In the genomic region with DNA sequence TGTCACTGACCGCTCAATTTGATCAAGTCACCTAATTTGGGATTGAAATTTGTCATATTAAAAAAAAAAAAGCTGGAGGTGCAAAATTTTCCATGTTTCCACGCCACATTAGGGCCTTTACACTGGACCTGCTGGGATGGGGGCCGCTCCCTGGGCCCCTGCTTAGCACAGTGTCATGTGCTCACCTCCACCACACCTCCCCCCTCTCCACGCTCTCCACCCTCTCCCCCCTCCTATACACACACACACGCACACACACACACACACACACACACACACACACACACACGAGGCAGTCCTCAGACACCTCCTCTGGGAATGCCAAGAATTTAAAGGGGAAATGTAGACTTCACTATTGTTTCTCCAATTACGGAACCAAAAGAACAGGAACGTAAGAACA, we compare ENCODE assay signal across 27 mouse cellular contexts.
"Had no signal": no experiment of that assay in that cellular context is flagged by ENCODE, and none has a peak within 500 bp of the region (broad histone marks: within the 10 kb centered on the region; RNA-seq: fewer than 3 reads in every experiment).

No protein-coding gene starts in this region.

- H3K4me3 ChIP-seq: gastrocnemius, adult 2 months; heart, adult 2 months; heart, embryonic 13.5 days; heart, embryonic 15.5 days; hindbrain, embryonic 10.5 days; hindbrain, embryonic 12.5 days; intestine, embryonic 15.5 days; kidney, embryonic 15.5 days; layer of hippocampus, adult 2 months; left cerebral cortex, adult 2 months; liver, embryonic 13.5 days; liver, embryonic 15.5 days had no signal

- H3K4me1 ChIP-seq: liver, embryonic 15.5 days had no signal

- ATAC-seq: hindbrain, embryonic 16.5 days; inflammation-experienced regulatory T-cells, adult 6 months; intestine, embryonic 15.5 days; intestine, postnatal 0 days had no signal

- DNase-seq: gastrocnemius, adult 2 months; gastrocnemius, postnatal 10 days; gastrocnemius, postnatal 25 days; heart, adult 2 months; heart, postnatal 4 days; kidney, adult 2 months; kidney, adult 9 months; kidney, postnatal 14 days; kidney, postnatal 4 days; liver; liver, embryonic 13.5 days had no signal

- H3K4me2 ChIP-seq: heart, embryonic 11.5 days; heart, embryonic 13.5 days; heart, embryonic 15.5 days; hindbrain, embryonic 12.5 days; hindbrain, embryonic 14.5 days; intestine, embryonic 15.5 days; kidney, embryonic 15.5 days; liver, embryonic 11.5 days; liver, embryonic 13.5 days; liver, embryonic 15.5 days had no signal

- H3K27ac ChIP-seq: gastrocnemius, adult 2 months; heart, adult 2 months; heart, embryonic 13.5 days; heart, embryonic 15.5 days; hindbrain, embryonic 10.5 days; hindbrain, embryonic 12.5 days; hindbrain, embryonic 14.5 days; intestine, embryonic 15.5 days; kidney, embryonic 15.5 days; kidney, postnatal 0 days; layer of hippocampus, adult 2 months; left cerebral cortex, adult 2 months; liver, embryonic 13.5 days; liver, embryonic 15.5 days had no signal

- H3K27me3 ChIP-seq: heart, embryonic 13.5 days; heart, embryonic 15.5 days; intestine, embryonic 15.5 days; kidney, embryonic 15.5 days; liver, embryonic 13.5 days; liver, embryonic 15.5 days had no signal

- H3K36me3 ChIP-seq: heart, embryonic 13.5 days; heart, embryonic 15.5 days; hindbrain, embryonic 10.5 days; hindbrain, embryonic 12.5 days; intestine, embryonic 15.5 days; kidney, embryonic 15.5 days; liver, embryonic 13.5 days; liver, embryonic 15.5 days had no signal

- H3K9ac ChIP-seq: heart, embryonic 13.5 days; heart, embryonic 15.5 days; hindbrain, embryonic 12.5 days; hindbrain, embryonic 14.5 days; intestine, embryonic 15.5 days; kidney, embryonic 15.5 days; liver, embryonic 13.5 days; liver, embryonic 15.5 days had no signal

- H3K9me3 ChIP-seq: heart, embryonic 13.5 days; heart, embryonic 15.5 days; hindbrain, embryonic 10.5 days; hindbrain, embryonic 12.5 days; intestine, embryonic 15.5 days; kidney, embryonic 15.5 days; liver, embryonic 13.5 days; liver, embryonic 15.5 days had no signal
